Mouse (Mus musculus): Measurements from ENCODE around the gene Rpl9-ps1.

Gene Rpl9-ps1

DNA sequence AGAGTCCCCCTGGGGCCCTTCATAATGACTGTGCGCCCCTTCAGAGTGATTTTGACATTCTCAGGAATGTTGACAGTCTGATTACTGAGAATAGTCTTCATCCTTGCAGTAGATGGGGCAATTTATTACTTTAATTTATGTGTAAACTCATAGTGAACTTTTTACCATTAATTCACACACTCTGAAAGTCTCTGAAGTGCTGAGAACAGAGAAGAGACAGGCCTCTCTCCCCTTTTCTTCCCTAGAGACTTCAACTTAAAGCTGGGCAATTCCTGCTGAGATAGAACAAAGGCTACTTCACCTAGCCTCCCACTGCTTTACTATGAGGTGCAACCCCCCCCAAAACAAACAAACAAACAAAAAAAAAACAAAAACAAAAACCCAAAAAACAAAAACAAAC is at the start of gene Rpl9-ps1:
Gene Rpl9-ps1, minus strand, starts transcription at position 101 of the 400 bp plus-strand sequence.
- in situ Hi-C loops (cut with MboI, MseI), result no loop called here

DNA sequence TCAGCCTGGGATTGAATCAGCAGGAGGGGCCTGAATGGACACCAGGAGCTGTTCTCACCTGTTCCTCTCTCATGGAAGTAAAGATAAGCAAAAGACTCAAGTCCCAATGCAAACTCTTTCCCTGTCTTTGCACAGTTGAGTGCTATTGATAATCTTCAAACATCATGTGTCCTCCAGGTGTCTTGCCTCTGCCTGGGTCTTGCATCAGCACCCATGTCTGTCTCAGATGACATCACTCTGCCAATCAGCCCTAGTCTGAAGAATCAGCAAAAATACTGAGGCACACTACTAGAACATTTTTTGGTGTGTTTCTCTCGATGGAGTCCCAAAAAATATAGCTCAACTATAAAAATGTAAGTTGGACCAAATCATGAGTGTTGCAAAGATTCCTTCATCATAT is 46.6 kb upstream of the Rpl9-ps1 start:
- in situ Hi-C loops (cut with MboI, MseI), result no loop called here

DNA sequence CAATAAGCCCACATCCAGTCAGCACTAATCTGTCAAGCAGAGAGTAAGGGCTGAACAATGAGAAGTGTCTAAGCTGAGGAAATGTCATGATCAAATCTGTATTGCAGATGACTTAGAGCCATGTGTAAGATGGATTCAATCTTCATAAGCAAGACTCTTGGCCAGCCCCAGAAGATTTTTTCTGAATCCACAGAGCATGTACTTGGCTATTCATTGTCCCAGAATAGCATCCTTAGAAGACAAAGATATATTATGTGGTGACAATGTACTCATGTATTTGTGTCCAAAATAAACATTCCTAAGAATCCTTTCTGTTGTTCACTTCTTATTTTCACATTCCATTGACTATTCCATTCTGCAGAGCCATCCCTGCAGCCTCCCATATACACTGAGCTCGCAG is 44.5 kb upstream of the Rpl9-ps1 start:
- in situ Hi-C loops (cut with MboI, MseI), result no loop called here

DNA sequence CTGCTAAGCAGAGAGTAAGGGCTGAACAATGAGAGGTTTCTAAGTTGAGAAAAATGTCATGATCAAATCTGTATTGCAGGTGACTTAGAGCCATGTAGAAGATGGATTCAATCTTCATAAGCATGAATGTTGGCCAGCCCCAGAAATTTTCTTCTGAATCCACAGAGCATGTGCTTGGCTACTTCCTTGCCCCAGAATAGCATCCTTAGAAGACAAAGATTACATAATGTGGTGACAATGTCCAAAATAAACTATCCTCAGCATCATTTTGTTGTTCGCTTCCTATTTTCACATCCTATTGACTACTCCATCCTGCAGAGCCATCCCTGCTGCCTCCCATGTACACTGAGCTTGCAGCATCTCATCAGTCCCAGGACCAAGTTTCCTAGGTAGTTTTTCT is 30.2 kb upstream of the Rpl9-ps1 start:
- in situ Hi-C loops (cut with MboI, MseI), result no loop called here

DNA sequence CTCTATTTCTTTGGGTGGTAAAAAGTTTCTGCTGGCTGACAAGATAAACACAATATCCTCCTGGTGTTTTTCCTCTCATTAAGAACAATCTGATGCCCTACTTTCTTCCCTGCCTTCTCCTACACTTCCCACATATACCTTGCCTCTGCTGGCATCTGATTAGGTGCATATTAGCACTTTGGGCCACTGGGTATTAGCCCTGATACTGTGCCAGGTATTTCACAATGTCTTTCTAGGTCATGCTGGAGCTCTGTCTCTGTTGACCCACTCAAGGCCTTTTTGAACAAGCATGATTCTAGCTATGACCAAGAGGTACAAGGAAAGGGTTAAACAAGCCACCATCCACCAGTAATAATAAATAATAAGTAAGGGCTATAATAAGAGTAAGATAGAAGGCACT is 26.3 kb upstream of the Rpl9-ps1 start:
- in situ Hi-C loops (cut with MboI, MseI), result no loop called here

DNA sequence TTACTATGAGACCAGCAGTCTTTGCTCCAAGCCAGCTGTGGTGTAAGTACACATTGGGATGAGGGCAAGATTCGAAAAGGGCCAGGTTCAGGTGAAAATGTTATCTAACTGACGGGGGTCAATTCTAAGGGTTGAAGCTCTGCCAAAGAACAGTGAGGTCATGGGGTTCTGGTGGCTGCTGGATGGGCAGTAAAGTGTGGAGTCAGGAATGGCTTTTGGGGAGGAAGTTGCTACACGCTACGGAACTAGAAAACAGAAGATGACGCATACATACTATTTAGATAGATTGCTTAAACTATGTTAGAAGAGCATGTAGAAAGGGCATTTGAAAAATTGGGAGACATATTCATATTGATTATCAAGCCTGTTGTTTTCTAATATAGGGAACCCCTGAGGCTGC is 18.1 kb upstream of the Rpl9-ps1 start:
- in situ Hi-C loops (cut with MboI, MseI), result no loop called here

DNA sequence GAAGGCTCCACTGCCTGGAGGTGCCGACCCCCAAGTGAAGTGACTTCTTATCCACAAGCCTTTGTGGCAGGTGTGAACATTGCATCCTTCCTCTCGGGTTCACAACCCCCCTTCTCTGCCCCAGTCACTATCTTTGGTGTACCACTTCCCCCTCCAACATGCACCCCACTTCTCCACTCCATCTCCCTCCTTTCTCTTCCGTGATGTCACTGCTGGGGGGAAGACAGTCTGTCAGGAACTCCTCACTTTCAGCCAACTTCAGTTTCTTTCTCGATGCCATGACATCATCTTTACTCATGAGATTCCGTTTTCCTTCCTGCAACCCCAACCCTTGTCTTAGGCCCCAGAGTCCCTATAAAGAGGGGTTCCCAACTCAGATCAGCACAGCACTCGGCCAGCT is 16.8 kb upstream of the Rpl9-ps1 start, which contains the start of gene Ccl4:
Gene Ccl4, plus strand, starts transcription at position 381 of the 400 bp plus-strand sequence.
- in situ Hi-C loops (cut with MboI, MseI), result no loop called here

DNA sequence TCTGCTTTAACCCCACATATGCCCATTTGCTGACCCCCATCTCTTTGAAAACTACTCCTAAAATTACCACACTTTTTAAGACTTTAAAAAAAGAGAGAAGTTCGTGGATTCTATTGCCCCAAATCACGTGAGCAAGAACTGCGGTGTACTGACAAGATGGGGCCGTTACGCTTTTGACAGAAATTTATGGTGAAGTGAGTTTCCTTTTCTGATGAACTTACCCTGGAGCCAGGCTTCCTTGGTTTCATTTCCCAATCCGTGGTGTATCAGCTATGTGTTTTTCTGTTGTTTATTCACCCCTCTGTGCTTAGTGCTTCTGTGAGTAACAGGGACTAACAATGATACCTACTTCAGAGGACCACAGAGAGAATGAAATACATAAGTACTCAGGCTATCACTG is 13.4 kb upstream of the Rpl9-ps1 start:
- in situ Hi-C loops (cut with MboI, MseI), result no loop called here

DNA sequence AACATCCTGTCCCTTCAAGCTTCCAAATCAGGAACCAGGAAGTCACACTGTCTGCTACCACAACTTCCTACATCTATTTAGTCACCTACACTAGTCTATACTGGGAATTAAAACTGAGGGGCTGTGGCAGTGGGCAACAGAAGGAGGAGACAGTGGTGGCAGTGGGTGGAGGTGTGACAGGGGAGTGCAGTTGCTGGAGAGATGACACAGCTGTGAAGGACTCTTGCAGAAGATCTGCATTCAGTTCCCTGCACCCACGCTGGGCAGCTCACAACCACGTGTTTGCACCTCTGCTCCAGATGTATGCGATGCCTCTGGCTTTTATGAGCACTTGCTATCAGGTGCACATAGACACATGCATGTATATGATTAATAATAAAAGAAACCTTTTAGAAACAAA is 12.1 kb upstream of the Rpl9-ps1 start:
- in situ Hi-C loops (cut with MboI, MseI), result no loop called here

DNA sequence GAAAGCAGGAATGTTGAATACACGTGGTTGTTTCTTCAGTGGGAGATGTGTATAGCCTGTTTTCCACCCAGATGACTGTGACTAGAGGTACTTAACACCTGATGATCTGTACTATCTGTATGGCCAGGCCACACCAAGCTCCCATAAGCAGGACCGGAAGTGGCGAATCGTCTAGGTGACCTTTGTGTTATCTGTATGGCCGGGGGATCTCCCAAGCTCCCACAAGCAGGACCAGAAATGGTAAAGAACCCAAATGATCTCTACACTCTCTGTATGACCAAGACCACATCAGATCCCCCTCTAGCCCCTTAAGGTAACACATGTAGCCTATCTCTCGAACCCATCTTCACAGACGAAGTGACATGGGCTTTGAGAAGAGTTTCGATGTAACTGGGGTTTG is 9.2 kb upstream of the Rpl9-ps1 start:
- in situ Hi-C loops (cut with MboI, MseI), result no loop called here

DNA sequence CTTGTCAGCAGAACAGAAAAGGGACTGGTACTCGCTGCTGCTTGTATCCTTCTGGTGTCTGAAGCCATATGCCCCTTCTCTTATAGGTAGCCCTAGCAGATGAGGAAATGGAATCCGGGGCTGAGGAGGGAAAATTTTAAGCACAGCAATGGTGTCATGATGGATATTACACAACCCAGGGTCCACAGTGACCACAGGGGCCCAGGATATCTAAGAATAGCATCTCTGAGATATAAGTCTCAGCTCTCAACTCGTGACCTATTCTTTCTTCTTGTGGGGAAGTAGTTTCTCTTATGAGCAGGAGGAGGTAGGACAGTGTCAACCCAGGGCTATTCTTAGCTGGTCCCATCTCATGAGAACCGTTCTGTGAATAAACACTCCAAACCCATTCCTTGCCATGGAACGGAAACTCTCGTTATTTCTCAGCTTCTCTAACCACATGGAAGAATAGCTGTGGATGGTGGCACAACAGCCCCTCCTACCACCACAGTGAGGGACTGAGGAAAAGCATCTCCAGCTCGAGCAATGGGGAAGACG is 4.0 kb upstream of the Rpl9-ps1 start, which contains the start of gene Ccl3:
Gene Ccl3, minus strand, starts transcription at position 51 of the 537 bp plus-strand sequence.
- in situ Hi-C loops (cut with MboI, MseI), result no loop called here

DNA sequence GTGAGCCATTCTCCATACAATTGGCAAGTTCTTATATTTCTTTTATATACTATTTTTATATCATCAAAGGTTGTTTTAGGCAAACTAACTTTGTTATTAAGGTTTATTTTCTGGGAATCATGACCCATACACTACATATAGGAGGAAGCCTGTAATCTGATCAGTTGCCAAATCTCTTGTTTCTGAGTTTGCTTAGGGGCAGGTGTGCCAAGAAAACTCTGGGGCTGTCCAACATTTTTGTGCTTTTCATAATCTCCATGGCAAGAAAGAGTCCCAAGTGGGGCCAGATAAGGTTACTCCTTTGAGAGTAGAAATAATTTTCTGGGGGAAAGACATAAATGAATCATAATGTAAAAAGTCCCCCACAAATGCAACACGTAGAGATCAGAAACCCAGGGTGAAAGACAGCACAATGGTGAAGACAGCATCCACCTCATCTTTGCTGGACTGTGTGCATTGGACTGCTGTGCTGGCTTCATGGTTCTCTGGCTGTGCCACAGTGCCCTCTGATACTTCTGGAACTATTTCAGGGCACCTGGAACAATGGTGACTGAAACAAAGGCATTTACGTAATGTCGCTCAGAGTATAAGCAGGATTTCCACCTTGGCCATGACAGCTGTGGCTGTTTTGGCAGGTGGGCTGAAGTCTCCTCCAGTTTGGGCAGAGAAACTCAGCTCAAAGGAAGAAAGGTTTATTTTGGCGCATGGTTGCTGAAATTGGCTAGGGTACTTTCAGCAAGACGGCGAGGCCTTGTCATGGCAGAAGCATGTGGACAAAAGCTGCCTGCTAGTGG is 1.1 kb upstream of the Rpl9-ps1 start:
- in situ Hi-C loops (cut with MboI, MseI), result no loop called here

DNA sequence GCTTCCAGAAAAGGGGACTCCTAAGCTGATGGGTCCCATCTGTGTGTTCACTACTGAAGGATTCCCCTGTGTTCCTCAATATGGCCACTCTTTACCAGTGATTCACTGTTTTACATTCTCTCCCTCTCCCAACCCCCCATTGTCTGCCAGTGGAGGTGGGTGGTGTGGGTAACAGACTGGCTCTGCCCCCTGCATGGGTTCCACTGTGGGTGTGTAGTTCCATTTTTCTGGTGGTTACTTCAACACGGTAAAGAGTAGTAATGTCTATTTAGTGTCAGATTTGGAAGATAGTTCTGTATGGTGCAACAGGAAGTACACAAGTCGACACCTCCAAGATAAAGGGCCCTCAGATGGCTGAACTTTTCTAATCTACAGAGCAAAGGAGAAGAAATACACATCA is 4.2 kb downstream of the Rpl9-ps1 start:
- in situ Hi-C loops (cut with MboI, MseI), result no loop called here

DNA sequence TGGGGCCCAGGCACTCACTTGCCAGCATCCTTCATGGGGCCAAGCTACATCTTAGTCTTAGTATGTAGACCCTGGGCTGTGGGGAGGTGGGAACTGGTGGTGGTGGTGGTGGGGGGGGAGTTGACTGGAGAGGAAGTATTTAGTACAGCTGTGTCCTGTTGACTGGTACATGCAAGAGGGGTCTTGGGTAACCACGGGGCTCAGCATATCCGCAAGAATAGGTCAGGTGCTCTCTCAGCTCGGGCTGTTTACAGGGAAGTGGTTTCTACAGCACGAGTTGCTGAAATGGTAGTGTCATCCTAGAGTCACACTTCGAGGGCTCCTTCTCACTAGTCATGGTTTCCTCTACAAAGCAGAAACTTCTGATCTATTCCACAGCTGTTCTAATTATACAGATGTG is 5.3 kb downstream of the Rpl9-ps1 start:
- in situ Hi-C loops (cut with MboI, MseI), result no loop called here

DNA sequence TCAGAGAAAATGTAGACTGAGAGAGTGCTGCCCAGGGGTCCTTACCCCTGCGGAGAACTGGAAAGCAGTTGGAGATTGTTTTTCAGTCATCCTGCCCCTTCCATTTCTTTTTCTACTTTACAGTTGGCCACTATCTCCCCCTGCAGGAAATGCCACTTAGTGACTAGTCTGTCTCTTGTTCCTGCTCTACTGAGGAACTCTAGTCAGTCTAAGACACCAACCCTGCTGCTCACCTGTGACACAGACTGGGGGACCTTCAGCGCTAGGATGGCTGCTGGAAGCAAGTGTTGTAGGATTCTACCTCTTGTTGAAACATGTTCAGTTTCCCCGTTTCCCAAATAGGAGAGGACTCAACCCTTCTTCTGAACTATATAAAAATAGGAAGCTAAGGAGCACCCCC is 5.9 kb downstream of the Rpl9-ps1 start:
- in situ Hi-C loops (cut with MboI, MseI), result no loop called here

DNA sequence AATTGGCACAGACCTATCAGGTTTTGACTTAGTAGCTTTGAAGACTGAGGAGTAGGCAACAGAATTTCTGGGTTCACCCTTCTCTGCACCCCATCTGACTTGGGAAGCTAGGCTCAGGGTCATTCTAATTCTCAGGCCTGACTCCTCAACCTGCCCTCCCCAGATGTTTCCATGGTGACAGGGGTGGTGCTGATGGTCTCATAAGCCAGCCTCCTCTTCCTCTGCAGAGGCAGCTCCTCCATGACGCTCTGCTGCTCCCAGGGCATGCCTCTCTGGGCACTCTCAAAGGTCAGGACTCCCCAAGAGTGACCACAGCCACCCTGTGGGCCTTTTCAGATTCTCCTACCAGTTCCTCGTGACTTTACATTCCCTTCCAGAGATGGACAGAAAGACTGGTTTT is 6.5 kb downstream of the Rpl9-ps1 start:
- in situ Hi-C loops (cut with MboI, MseI), result no loop called here

DNA sequence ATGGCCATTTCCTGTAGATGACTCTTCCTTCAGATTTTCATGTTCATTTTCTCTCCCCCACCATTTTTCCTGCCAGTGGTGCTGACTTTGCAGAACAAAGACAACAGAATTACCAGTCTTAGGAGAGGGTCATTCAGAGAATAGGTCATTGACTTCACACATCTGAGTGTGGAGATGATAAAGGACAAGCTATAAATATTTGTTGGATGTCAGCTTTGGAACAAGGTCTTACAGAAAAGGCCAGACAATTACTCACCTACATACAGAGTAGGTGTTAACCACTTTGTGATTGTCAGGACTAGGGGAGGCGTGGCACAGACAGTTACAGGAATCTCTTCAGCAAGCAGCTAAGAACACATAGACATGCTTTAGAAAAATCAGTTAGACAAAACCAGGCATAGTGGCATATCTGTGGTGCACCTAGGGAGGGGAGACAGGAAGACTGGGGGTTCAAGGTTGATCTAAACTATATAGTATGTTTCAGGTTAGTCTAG is 8.6 kb downstream of the Rpl9-ps1 start:
- in situ Hi-C loops (cut with MboI, MseI), result no loop called here

DNA sequence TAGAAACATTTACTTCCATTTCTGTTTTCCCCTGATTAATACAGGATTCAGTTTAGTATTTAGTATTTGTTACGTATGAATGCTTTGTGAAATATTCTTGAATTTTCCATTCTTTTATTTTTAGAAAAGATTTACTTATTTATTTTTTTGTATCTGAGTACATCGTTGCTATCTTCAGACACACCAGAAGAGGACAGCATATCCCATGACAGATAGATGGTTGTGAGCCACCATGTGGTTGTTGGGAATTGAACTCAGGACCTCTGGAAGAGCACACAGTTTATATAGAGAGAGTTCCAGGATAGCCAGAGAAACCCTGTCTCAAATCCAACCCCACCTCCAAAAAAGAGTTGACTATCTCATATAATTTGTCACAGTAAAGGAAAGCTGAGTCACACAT is 10.5 kb downstream of the Rpl9-ps1 start:
- in situ Hi-C loops (cut with MboI, MseI), result loop anchor here (5.0 kb wide), 1 partner anchor 83 kb away; no protein-coding TSS in a partner anchor

DNA sequence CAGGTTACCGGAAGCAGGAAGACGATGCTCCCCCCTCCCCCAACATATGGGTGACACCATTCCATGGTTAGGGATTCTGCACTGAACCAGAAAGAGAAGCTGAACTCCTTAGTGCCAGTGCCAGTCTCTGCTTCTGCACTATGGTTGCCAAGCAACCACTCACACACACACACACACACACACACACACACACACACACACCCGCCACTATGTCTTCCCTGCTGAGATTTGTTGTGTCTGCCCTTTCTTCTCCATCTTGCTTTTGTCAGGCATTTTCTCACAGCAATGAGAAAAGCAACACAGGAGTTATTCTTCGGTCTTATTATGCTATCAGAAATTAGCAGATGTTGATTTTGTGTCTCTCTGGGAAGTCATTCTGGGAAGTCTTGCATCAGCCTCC is 11.0 kb downstream of the Rpl9-ps1 start:
- in situ Hi-C loops (cut with MboI, MseI), result loop anchor here (5.0 kb wide), 1 partner anchor 82 kb away; no protein-coding TSS in a partner anchor

DNA sequence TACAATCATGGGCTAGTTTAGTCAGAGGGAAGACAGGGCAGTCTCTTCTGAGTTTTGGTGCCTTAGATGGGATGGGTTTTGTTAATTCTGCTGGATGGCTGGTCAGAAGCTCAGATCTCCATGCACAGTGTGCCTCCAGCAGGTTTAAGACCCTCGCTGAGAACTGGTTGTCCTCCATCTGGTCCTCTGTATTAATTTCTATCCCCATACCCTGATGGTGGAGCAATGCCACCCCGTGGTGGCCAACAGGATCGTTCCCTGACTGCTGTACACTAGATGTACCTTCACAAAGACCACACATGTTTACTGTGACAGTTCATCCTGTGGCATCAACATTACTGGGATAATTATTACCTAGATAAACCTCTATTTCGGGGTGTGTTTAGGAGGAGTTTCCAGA is 12.7 kb downstream of the Rpl9-ps1 start:
- in situ Hi-C loops (cut with MboI, MseI), result loop anchor here (5.0 kb wide), 1 partner anchor 80 kb away; no protein-coding TSS in a partner anchor

DNA sequence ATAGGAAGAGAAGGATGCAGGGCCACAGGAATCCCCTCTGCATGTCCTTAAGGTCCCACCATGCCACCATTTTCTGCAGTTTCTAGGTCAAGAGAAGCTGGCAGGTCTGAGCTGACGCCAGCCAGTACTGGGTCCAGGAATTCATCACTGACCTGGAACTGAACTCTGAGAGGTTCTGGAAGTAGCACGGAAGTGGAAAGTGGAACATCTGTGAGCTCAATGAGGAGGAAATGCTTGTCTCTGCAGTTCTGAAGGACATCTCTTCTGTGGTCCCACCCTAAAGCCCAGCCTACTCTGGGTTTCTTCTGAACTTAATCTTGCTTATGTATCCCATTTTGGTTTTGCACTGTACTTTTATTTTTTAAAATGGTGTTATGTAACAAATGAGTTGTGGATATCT is 14.4 kb downstream of the Rpl9-ps1 start:
- in situ Hi-C loops (cut with MboI, MseI), result loop anchor here (5.0 kb wide), 1 partner anchor 79 kb away; no protein-coding TSS in a partner anchor

DNA sequence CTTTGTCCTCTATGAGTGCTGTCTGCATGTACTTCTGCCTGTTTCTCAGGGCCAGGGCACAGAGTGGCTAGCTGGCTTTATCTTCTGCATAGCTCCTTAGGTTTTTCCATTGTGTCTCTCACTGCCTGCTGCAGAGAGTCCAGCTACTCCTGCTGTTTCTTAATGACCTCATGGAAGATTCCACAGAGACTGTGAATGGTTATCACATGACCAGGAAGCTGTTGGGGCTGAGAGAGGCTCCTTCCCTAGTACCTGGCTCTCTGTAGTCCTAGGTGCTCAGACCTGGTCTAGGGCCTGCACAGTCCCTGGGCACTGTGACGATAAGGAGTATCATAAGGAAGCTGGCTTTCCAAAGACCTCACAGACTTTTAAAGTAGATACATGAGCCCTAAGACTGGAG is 14.8 kb downstream of the Rpl9-ps1 start:
- in situ Hi-C loops (cut with MboI, MseI), result loop anchor here (5.0 kb wide), 1 partner anchor 78 kb away; no protein-coding TSS in a partner anchor

DNA sequence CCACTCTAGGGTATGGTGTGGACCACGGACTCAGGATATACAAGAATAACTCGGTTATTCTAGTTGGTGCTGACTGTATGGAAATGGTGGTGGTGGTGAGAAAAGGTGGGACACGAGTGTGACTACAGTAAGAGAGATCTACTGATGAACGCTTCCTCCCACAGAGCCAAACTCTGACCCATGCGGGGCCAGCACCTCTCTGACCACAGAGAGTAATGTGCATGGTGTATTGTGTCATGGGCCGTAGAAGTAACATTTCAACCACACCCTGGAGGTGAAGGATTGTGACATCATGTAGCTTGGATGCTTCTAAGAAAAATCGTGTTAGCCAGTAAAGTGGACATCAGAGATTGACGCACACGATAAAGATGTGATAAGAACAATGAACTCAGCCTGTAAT is 16.6 kb downstream of the Rpl9-ps1 start:
- in situ Hi-C loops (cut with MboI, MseI), result no loop called here
